In genomic region chr10:49453535-49453934, GRCm38 (mm10) we compare ENCODE assay signal across 31 mouse cellular contexts.
DNase-seq lines count a peak whose midpoint lies in the region; ATAC-seq and TF ChIP-seq lines count a peak whose summit lies in the region.
"Had no signal": no experiment of that assay in that cellular context is flagged by ENCODE, and none has a peak within 500 bp of the region (broad histone marks: within the 10 kb centered on the region; RNA-seq: fewer than 3 reads in every experiment).

No protein-coding gene starts in this region.

- no peak overlapping the region for H3K4me3 ChIP-seq in embryonic facial prominence, embryonic 14.5 days (ENCODE audit: low read depth, low read length)
- no peak overlapping the region for H3K4me3 ChIP-seq in embryonic facial prominence, embryonic 10.5 days
- no peak overlapping the region for H3K4me3 ChIP-seq in hindbrain, embryonic 13.5 days
- no peak overlapping the region for H3K4me3 ChIP-seq in hindbrain, postnatal 0 days (ENCODE audit: low read length)
- no peak overlapping the region for H3K4me3 ChIP-seq in neural tube, embryonic 12.5 days
- no peak overlapping the region for H3K4me3 ChIP-seq in neural tube, embryonic 15.5 days (replicated peaks)
- H3K4me3 ChIP-seq: embryonic facial prominence, embryonic 12.5 days; embryonic facial prominence, embryonic 15.5 days; erythroblast, embryonic 14.5 days; forebrain, embryonic 10.5 days; forebrain, embryonic 12.5 days had no signal

- no peak for TF ChIP-seq CTCF in hindbrain, postnatal 0 days (IDR thresholded peaks at IDR 0.05; ENCODE audit: low read depth)
- TF ChIP-seq CTCF in brain, embryonic 14.5 days (IDR thresholded peaks at IDR 0.05; ENCODE audit: borderline replicate concordance, extremely low read depth, insufficient read depth, insufficient read length): no peak

- DNase-seq in embryonic facial prominence, embryonic 14.5 days (ENCODE audit: low spot score): no peak
- no peak for DNase-seq in embryonic facial prominence, embryonic 10.5 days (ENCODE audit: low spot score)
- DNase-seq in hindbrain, postnatal 0 days (ENCODE audit: low spot score): no peak
- peak; percentile 13 for DNase-seq in brain, embryonic 14.5 days (ENCODE audit: low read depth)
- DNase-seq: adrenal gland, adult 8-10 months; adrenal gland, postnatal 14 days; adrenal gland, postnatal 36 days; B cell, adult 2 months; cerebellum, adult 11 months; cerebellum, adult 18-20 months; cerebellum, adult 8-10 months; cerebellum, adult 9-11 months; cerebellum, postnatal 14 days; cerebellum, postnatal 36 days; embryo, embryonic 11 days had no signal

- no peaks in the 10 kb centered on the region for H3K9me3 ChIP-seq in embryonic facial prominence, embryonic 14.5 days (ENCODE audit: control insufficient read depth, low read length)
- no peaks in the 10 kb centered on the region for H3K9me3 ChIP-seq in embryonic facial prominence, embryonic 10.5 days
- no peaks in the 10 kb centered on the region for H3K9me3 ChIP-seq in hindbrain, embryonic 13.5 days
- H3K9me3 ChIP-seq in hindbrain, postnatal 0 days (ENCODE audit: low read length): no peaks in the 10 kb centered on the region
- no peaks in the 10 kb centered on the region for H3K9me3 ChIP-seq in neural tube, embryonic 12.5 days
- no peaks in the 10 kb centered on the region for H3K9me3 ChIP-seq in neural tube, embryonic 15.5 days (replicated peaks)
- H3K9me3 ChIP-seq: embryonic facial prominence, embryonic 12.5 days; embryonic facial prominence, embryonic 15.5 days; forebrain, embryonic 10.5 days; forebrain, embryonic 12.5 days; G1E had no signal

- H3K4me2 ChIP-seq in embryonic facial prominence, embryonic 14.5 days (ENCODE audit: low read depth, low read length): no peak overlapping the region
- H3K4me2 ChIP-seq in hindbrain, embryonic 13.5 days: no peak overlapping the region
- H3K4me2 ChIP-seq in hindbrain, postnatal 0 days (ENCODE audit: low read depth, low read length): no peak overlapping the region
- no peak overlapping the region for H3K4me2 ChIP-seq in neural tube, embryonic 12.5 days (replicated peaks)
- no peak overlapping the region for H3K4me2 ChIP-seq in neural tube, embryonic 15.5 days
- H3K4me2 ChIP-seq: embryonic facial prominence, embryonic 12.5 days; embryonic facial prominence, embryonic 15.5 days; forebrain, embryonic 12.5 days had no signal

- TF ChIP-seq POLR2A in brain, embryonic 14.5 days (IDR thresholded peaks at IDR 0.05; ENCODE audit: borderline replicate concordance, extremely low read depth, insufficient read depth, insufficient read length, poor library complexity, severe bottlenecking): no peak

- no peaks in the 10 kb centered on the region for H3K36me3 ChIP-seq in embryonic facial prominence, embryonic 14.5 days (ENCODE audit: control insufficient read depth, insufficient read depth, low read length)
- H3K36me3 ChIP-seq in embryonic facial prominence, embryonic 10.5 days (replicated peaks): no peaks in the 10 kb centered on the region
- no peaks in the 10 kb centered on the region for H3K36me3 ChIP-seq in hindbrain, embryonic 13.5 days
- H3K36me3 ChIP-seq in hindbrain, postnatal 0 days (ENCODE audit: insufficient read depth, low read length): no peaks in the 10 kb centered on the region
- no peaks in the 10 kb centered on the region for H3K36me3 ChIP-seq in neural tube, embryonic 12.5 days
- no peaks in the 10 kb centered on the region for H3K36me3 ChIP-seq in neural tube, embryonic 15.5 days
- H3K36me3 ChIP-seq: embryonic facial prominence, embryonic 12.5 days; embryonic facial prominence, embryonic 15.5 days; forebrain, embryonic 10.5 days; forebrain, embryonic 12.5 days; G1E had no signal

- ATAC-seq in embryonic facial prominence, embryonic 14.5 days (ENCODE audit: low read depth): peak; percentile 41; the same call in 1 of the 2 replicates
- ATAC-seq in hindbrain, embryonic 13.5 days (ENCODE audit: low FRiP score): 0 out of 2 replicates have a peak, but pooled peaks have one; percentile 59
- ATAC-seq in hindbrain, postnatal 0 days: no peak
- peak; percentile 44; the same call in 1 of the 2 replicates for ATAC-seq in neural tube, embryonic 12.5 days (ENCODE audit: low FRiP score, low read depth)
- no peak for ATAC-seq in neural tube, embryonic 15.5 days (ENCODE audit: low FRiP score)
- ATAC-seq in inflammation-experienced regulatory T-cells, adult 6 months: no peak
- ATAC-seq: activated CD4-positive, CD25-positive, alpha-beta regulatory T cell, adult 4 months; CD4-positive, CD25-positive, alpha-beta regulatory T cell, adult 4 months; forebrain, embryonic 14.5 days; forebrain, embryonic 16.5 days; Patski had no signal

- no peak overlapping the region for H3K9ac ChIP-seq in embryonic facial prominence, embryonic 14.5 days (ENCODE audit: low read depth, low read length)
- no peak overlapping the region for H3K9ac ChIP-seq in hindbrain, embryonic 13.5 days
- no peak overlapping the region for H3K9ac ChIP-seq in hindbrain, postnatal 0 days (replicated peaks; ENCODE audit: low read length)
- H3K9ac ChIP-seq in neural tube, embryonic 12.5 days: no peak overlapping the region
- H3K9ac ChIP-seq in neural tube, embryonic 15.5 days (replicated peaks): no peak overlapping the region
- H3K9ac ChIP-seq: embryonic facial prominence, embryonic 12.5 days; embryonic facial prominence, embryonic 15.5 days; forebrain, embryonic 12.5 days had no signal

- H3K27ac ChIP-seq in embryonic facial prominence, embryonic 14.5 days (replicated peaks; ENCODE audit: low read depth, low read length): no peak overlapping the region
- H3K27ac ChIP-seq in embryonic facial prominence, embryonic 10.5 days (replicated peaks): no peak overlapping the region
- H3K27ac ChIP-seq in hindbrain, embryonic 13.5 days: no peak overlapping the region
- no peak overlapping the region for H3K27ac ChIP-seq in hindbrain, postnatal 0 days
- H3K27ac ChIP-seq in neural tube, embryonic 12.5 days: no peak overlapping the region
- H3K27ac ChIP-seq in neural tube, embryonic 15.5 days (replicated peaks): no peak overlapping the region
- H3K27ac ChIP-seq: embryonic facial prominence, embryonic 12.5 days; embryonic facial prominence, embryonic 15.5 days; forebrain, embryonic 10.5 days; forebrain, embryonic 12.5 days had no signal

- H3K27me3 ChIP-seq in embryonic facial prominence, embryonic 14.5 days (replicated peaks; ENCODE audit: control insufficient read depth, insufficient read depth, low read length): no peaks in the 10 kb centered on the region
- H3K27me3 ChIP-seq in embryonic facial prominence, embryonic 10.5 days (replicated peaks; ENCODE audit: low read depth, poor library complexity, severe bottlenecking): no peaks in the 10 kb centered on the region
- no peaks in the 10 kb centered on the region for H3K27me3 ChIP-seq in hindbrain, embryonic 13.5 days
- H3K27me3 ChIP-seq in hindbrain, postnatal 0 days (ENCODE audit: insufficient read depth, low read length): no peaks in the 10 kb centered on the region
- H3K27me3 ChIP-seq in neural tube, embryonic 12.5 days (replicated peaks): no peaks in the 10 kb centered on the region
- no peaks in the 10 kb centered on the region for H3K27me3 ChIP-seq in neural tube, embryonic 15.5 days (replicated peaks)
- H3K27me3 ChIP-seq: CH12.LX; embryonic facial prominence, embryonic 12.5 days; embryonic facial prominence, embryonic 15.5 days; forebrain, embryonic 12.5 days; Patski had no signal

- no peaks in the 10 kb centered on the region for H3K4me1 ChIP-seq in embryonic facial prominence, embryonic 14.5 days (ENCODE audit: control insufficient read depth, insufficient read depth, low read length)
- H3K4me1 ChIP-seq in embryonic facial prominence, embryonic 10.5 days: no peaks in the 10 kb centered on the region
- H3K4me1 ChIP-seq in hindbrain, embryonic 13.5 days (replicated peaks): no peaks in the 10 kb centered on the region
- H3K4me1 ChIP-seq in hindbrain, postnatal 0 days (ENCODE audit: insufficient read depth, low read length): no peaks in the 10 kb centered on the region
- no peaks in the 10 kb centered on the region for H3K4me1 ChIP-seq in neural tube, embryonic 12.5 days
- no peaks in the 10 kb centered on the region for H3K4me1 ChIP-seq in neural tube, embryonic 15.5 days
- H3K4me1 ChIP-seq: embryonic facial prominence, embryonic 12.5 days; embryonic facial prominence, embryonic 15.5 days; forebrain, embryonic 10.5 days; forebrain, embryonic 12.5 days had no signal

Comparison
In these comparisons a context has a peak if more than half of its experiments do, and no peak if none do; other contexts are left out.
1. ATAC-seq: peak in embryonic facial prominence, embryonic 14.5 days (single experiment), hindbrain, embryonic 13.5 days (single experiment) and neural tube, embryonic 12.5 days (single experiment); none in hindbrain, postnatal 0 days (single experiment), neural tube, embryonic 15.5 days (single experiment) and inflammation-experienced regulatory T-cells, adult 6 months (single experiment).